Mouse (Mus musculus) forebrain, embryonic 10.5 days (tissue): ENCODE data around the gene Dcpp2. TPM values are rescaled to one million over a fixed set of nuclear protein-coding genes. Genes with fewer than 3 reads are reported as not detected.
"Not testable (repeated sequence)": the region's sequence is repeated elsewhere in the genome, so short reads cannot be mapped to it uniquely, and the experiment has no call there.

Experiments
- DNase-seq: peaks from one replicate; pipeline ENCODE4 v3.0.0-alpha.2; 2017; ENCODE audit warnings: low spot score; ENCODE audit errors: extremely low spot score
- H3K27ac ChIP-seq: fragments of 300-500 bp; sonication (generic); 2 replicates; pipeline ENCODE4 v1.5.1; 2016; ENCODE audit warnings: mild to moderate bottlenecking
- H3K27me3 ChIP-seq: fragments of 300-500 bp; sonication (generic); 2 replicates; pipeline ENCODE4 v1.6.1; 2016; ENCODE audit warnings: mild to moderate bottlenecking; ENCODE audit not compliant: poor library complexity, severe bottlenecking
- H3K36me3 ChIP-seq: fragments of 300-500 bp; sonication (generic); replicated peaks from 2 replicates; pipeline ENCODE4 v1.6.1; 2016; ENCODE audit warnings: mild to moderate bottlenecking, moderate library complexity
- H3K4me1 ChIP-seq: fragments of 300-500 bp; sonication (generic); 2 replicates; pipeline ENCODE4 v1.6.1; 2016
- H3K4me3 ChIP-seq: fragments of 300-500 bp; sonication (generic); 2 replicates; pipeline ENCODE4 v1.5.1; 2016; ENCODE audit warnings: mild to moderate bottlenecking, moderate library complexity
- H3K9me3 ChIP-seq: fragments of 300-500 bp; sonication (generic); 2 replicates; pipeline ENCODE4 v1.6.1; 2016; ENCODE audit warnings: mild to moderate bottlenecking, moderate library complexity
- WGBS: fragments of 180-500 bp; shearing (Covaris S2); methylation state at CpG from one replicate; pipeline ENCODE4 v1.1.7; 2016; 5-methylcytosine and 5-hydroxymethylcytosine counted together
- polyA plus RNA-seq: library from polyadenylated mRNA; unstranded; fragments of >200 nt; fragmentation: Nextera tagmentation; extraction: Ambion mirVana; gene quantifications from 2 replicates; pipeline ENCODE4 v1.2.1, GENCODE M21; 2016

Gene Dcpp2
- polyA plus RNA-seq = not detected in 2 replicates

DNA sequence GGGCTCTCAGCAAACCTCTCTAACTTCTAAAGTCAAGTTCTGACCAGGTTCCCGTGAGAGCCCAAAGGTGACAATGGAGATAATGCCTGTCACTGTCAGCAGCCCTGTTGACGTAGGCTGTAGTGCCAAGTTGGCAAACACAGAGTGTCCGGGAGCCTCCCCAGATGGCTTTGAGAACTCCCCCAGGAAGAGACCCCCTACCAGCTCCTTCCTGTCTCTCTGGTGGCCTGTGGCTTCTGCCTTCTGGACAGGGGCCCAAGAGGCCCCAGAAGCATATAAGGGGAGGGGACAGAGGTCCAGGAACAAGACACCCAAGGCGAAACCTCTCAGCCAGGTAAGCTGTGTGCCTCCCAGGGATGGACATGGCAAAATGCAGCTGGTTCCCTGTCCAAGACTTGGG is at the start of gene Dcpp2, which contains the start of gene Dcpp1:
Gene Dcpp2, plus strand, starts transcription at position 305 of the 400 bp plus-strand sequence.
Gene Dcpp1, plus strand, starts transcription at position 301 of the 400 bp plus-strand sequence.
- DNase-seq, H3K4me3 ChIP-seq, H3K9me3 ChIP-seq, H3K36me3 ChIP-seq, H3K27ac ChIP-seq, H3K27me3 ChIP-seq, H3K4me1 ChIP-seq: not testable (repeated sequence)
- 83% methylated on average over 4 of the region's 4 CpGs for WGBS

GRCm38 (mm10) chr17:23831201-23831600 is 49.5 kb upstream of the Dcpp2 start:
- WGBS = 98% methylated on average over 1 of the region's 1 CpGs
- H3K4me3 ChIP-seq = no peak overlapping the region
- no peak overlapping the region for H3K27ac ChIP-seq
- DNase-seq = no peak
- H3K27me3 ChIP-seq = peaks cover 34% of the 10 kb centered on the region
- H3K36me3 ChIP-seq = peaks cover 14% of the 10 kb centered on the region
- H3K9me3 ChIP-seq = no peaks in the 10 kb centered on the region
- peaks cover 30% of the 10 kb centered on the region for H3K4me1 ChIP-seq

- peaks cover 28% of the 10 kb centered on the region for H3K27me3 ChIP-seq
- 56% methylated on average over 8 of the region's 8 CpGs for WGBS
These were observed 44.6 kb upstream of the Dcpp2 start, which contains the start of gene Prss33 for GRCm38 (mm10) chr17:23836006-23836575. Prss33 (minus strand) TSS chr17:23836056.

GRCm38 (mm10) chr17:23841145-23841544 is 39.5 kb upstream of the Dcpp2 start:
- DNase-seq = peak; percentile 55
- H3K4me3 ChIP-seq = no peak overlapping the region
- WGBS = 29% methylated on average over 4 of the region's 4 CpGs
- H3K36me3 ChIP-seq = no peaks in the 10 kb centered on the region
- H3K27ac ChIP-seq = no peak overlapping the region
- no peaks in the 10 kb centered on the region for H3K9me3 ChIP-seq
- peaks cover 17% of the 10 kb centered on the region for H3K27me3 ChIP-seq
- H3K4me1 ChIP-seq = peaks cover 14% of the 10 kb centered on the region

More at GRCm38 (mm10) chr17:23836006-23836575, 44.6 kb upstream of the Dcpp2 start, which contains the start of gene Prss33:
- DNase-seq = no peak
- H3K4me3 ChIP-seq = no peak within 1 kb of the TSS
- H3K27ac ChIP-seq = 0 out of 2 replicates have a peak within 1 kb of the TSS, but pooled peaks have one; percentile 53
- no peaks in the 10 kb centered on the region for H3K36me3 ChIP-seq
- H3K9me3 ChIP-seq = no peaks in the 10 kb centered on the region
- peaks cover 7% of the 10 kb centered on the region for H3K4me1 ChIP-seq

GRCm38 (mm10) chr17:23843141-23843811 is 37.4 kb upstream of the Dcpp2 start:
- peaks cover 12% of the 10 kb centered on the region for H3K4me1 ChIP-seq
- H3K27me3 ChIP-seq = peaks cover 17% of the 10 kb centered on the region
- WGBS = 44% methylated on average over 23 of the region's 23 CpGs
- peak overlapping the region; percentile 57; the same call in 1 of the 2 replicates for H3K27ac ChIP-seq
- H3K9me3 ChIP-seq = no peaks in the 10 kb centered on the region
- DNase-seq = no peak
- no peaks in the 10 kb centered on the region for H3K36me3 ChIP-seq
- H3K4me3 ChIP-seq = peak overlapping the region; percentile 47

GRCm38 (mm10) chr17:23843812-23844273 is 36.8 kb upstream of the Dcpp2 start, which contains the start of the genes Prss32 and Prss41:
Prss32 (plus strand) TSS chr17:23843855.
Prss41 (minus strand) TSS chr17:23844172.
- H3K9me3 ChIP-seq = no peaks in the 10 kb centered on the region
- H3K4me1 ChIP-seq = peaks cover 12% of the 10 kb centered on the region
- DNase-seq = peak; percentile 63
- H3K27me3 ChIP-seq = peaks cover 17% of the 10 kb centered on the region
- 14% methylated on average over 19 of the region's 19 CpGs for WGBS
- H3K27ac ChIP-seq = peak within 1 kb of the TSS; percentile 57; the same call in 1 of the 2 replicates
- H3K4me3 ChIP-seq = peak within 1 kb of the TSS; percentile 47
- no peaks in the 10 kb centered on the region for H3K36me3 ChIP-seq

DNA sequence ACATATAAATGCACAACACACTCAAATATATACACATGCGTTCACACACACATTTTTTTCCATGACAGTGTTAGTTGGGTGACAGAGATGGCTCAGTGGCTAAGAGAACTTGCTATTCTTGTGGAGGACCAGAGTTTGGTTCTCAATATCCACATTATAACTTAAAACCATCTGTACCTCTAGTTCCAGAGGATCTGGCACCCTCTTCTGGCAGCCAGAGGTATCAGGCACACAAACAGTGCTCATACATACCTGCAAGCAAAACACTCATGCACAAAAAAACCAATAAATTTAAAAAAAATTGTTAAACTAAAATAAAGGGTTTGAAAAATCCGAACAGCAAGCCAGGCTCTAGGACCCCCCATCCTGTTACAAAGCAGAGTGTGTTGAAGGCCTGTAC is 30.7 kb upstream of the Dcpp2 start:
- no peak overlapping the region for H3K27ac ChIP-seq
- 61% methylated on average over 2 of the region's 2 CpGs for WGBS
- no peaks in the 10 kb centered on the region for H3K9me3 ChIP-seq
- H3K36me3 ChIP-seq = no peaks in the 10 kb centered on the region
- H3K4me1 ChIP-seq = no peaks in the 10 kb centered on the region
- no peak overlapping the region for H3K4me3 ChIP-seq
- DNase-seq = no peak
- peaks cover under 1% of the 10 kb centered on the region; the same call in 1 of the 2 replicates for H3K27me3 ChIP-seq

- DNase-seq = peak; percentile 72
- no peaks in the 10 kb centered on the region for H3K4me1 ChIP-seq
- H3K4me3 ChIP-seq = no peak overlapping the region
- 67% methylated on average over 18 of the region's 19 CpGs for WGBS
- no peaks in the 10 kb centered on the region for H3K36me3 ChIP-seq
- no peaks in the 10 kb centered on the region for H3K27me3 ChIP-seq
- peak overlapping the region; percentile 17 for H3K27ac ChIP-seq
- no peaks in the 10 kb centered on the region for H3K9me3 ChIP-seq
These were observed 29.6 kb upstream of the Dcpp2 start for GRCm38 (mm10) chr17:23850853-23851749.

GRCm38 (mm10) chr17:23853292-23853691 is 27.4 kb upstream of the Dcpp2 start:
- no peaks in the 10 kb centered on the region for H3K4me1 ChIP-seq
- 35% methylated on average over 5 of the region's 5 CpGs for WGBS
- H3K27ac ChIP-seq = no peak overlapping the region
- no peaks in the 10 kb centered on the region for H3K9me3 ChIP-seq
- H3K27me3 ChIP-seq = no peaks in the 10 kb centered on the region
- no peak overlapping the region for H3K4me3 ChIP-seq
- DNase-seq = peak; percentile 53
- no peaks in the 10 kb centered on the region for H3K36me3 ChIP-seq

DNA sequence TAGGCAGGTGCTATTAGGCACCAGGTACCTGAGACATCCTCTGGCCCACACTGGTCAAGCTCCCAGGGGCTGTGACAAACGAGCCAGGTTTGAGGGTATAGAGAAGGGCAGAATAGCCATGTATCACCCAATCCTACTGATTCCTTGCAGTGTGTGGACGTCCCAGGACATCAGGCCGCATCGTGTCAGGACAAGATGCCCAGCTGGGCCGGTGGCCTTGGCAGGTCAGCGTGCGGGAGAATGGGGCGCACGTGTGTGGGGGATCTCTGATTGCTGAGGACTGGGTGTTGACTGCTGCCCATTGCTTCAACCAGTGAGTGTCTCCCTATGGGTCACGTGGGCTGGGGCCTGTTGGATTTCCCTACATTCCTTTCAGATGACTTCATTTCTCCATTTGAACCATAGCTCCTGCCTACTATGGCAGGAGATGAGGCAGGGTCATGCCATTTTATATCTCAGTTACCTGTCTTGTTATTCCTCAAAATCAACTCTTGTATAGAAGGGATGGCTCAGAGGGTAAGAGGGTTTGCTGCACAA is 26.4 kb upstream of the Dcpp2 start:
- no peaks in the 10 kb centered on the region for H3K9me3 ChIP-seq
- H3K27ac ChIP-seq = no peak overlapping the region
- H3K27me3 ChIP-seq = no peaks in the 10 kb centered on the region
- 88% methylated on average over 10 of the region's 10 CpGs for WGBS
- no peak for DNase-seq
- no peaks in the 10 kb centered on the region for H3K4me1 ChIP-seq
- no peak overlapping the region for H3K4me3 ChIP-seq
- no peaks in the 10 kb centered on the region for H3K36me3 ChIP-seq

- Histone ChIP-seq H3K9me3 (no peaks in the 10 kb centered on the region), H3K4me1 (no peaks in the 10 kb centered on the region), H3K27ac (no peak overlapping the region), H3K4me3 (no peak overlapping the region), H3K27me3 (no peaks in the 10 kb centered on the region), H3K36me3 (no peaks in the 10 kb centered on the region)
- WGBS = 87% methylated on average over 6 of the region's 6 CpGs
- no peak for DNase-seq
These were observed 23.5 kb upstream of the Dcpp2 start for GRCm38 (mm10) chr17:23857193-23857592.

DNA sequence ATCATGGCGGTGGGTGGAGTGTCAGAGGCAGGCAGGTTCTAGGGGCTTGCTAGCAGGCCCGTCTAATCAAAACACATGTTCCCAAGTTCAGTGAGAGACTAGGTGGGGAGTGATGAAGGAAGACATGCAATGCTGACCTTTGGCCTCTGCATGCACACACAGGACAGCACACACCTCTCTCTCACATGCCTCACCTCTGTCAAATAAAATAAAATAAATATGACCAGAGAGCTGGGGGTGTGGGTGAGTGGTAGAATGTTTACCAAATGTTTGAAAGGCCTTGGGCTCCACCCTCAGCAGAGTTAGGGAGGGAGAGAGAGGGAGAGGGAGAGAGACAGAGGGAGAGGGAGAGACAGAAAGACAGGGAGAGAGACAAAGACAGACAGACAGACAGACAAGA is 22.8 kb upstream of the Dcpp2 start:
- Histone ChIP-seq H3K9me3 (no peaks in the 10 kb centered on the region), H3K27ac (no peak overlapping the region), H3K4me3 (no peak overlapping the region), H3K27me3 (no peaks in the 10 kb centered on the region), H3K4me1 (no peaks in the 10 kb centered on the region), H3K36me3 (no peaks in the 10 kb centered on the region)
- WGBS = 89% methylated on average over 2 of the region's 2 CpGs
- DNase-seq = no peak
